Mouse (Mus musculus) forebrain, embryonic 10.5 days (tissue): ENCODE data around the gene Gins2. TPM values are rescaled to one million over a fixed set of nuclear protein-coding genes. Genes with fewer than 3 reads are reported as not detected.

ENCODE experiments used
- DNase-seq: peaks from one replicate; pipeline ENCODE4 v3.0.0-alpha.2; 2017; ENCODE audit warnings: low spot score; ENCODE audit errors: extremely low spot score
- H3K27ac ChIP-seq: fragments of 300-500 bp; sonication (generic); 2 replicates; pipeline ENCODE4 v1.5.1; 2016; ENCODE audit warnings: mild to moderate bottlenecking
- H3K27me3 ChIP-seq: fragments of 300-500 bp; sonication (generic); 2 replicates; pipeline ENCODE4 v1.6.1; 2016; ENCODE audit warnings: mild to moderate bottlenecking; ENCODE audit not compliant: poor library complexity, severe bottlenecking
- H3K36me3 ChIP-seq: fragments of 300-500 bp; sonication (generic); replicated peaks from 2 replicates; pipeline ENCODE4 v1.6.1; 2016; ENCODE audit warnings: mild to moderate bottlenecking, moderate library complexity
- H3K4me1 ChIP-seq: fragments of 300-500 bp; sonication (generic); 2 replicates; pipeline ENCODE4 v1.6.1; 2016
- H3K4me3 ChIP-seq: fragments of 300-500 bp; sonication (generic); 2 replicates; pipeline ENCODE4 v1.5.1; 2016; ENCODE audit warnings: mild to moderate bottlenecking, moderate library complexity
- H3K9me3 ChIP-seq: fragments of 300-500 bp; sonication (generic); 2 replicates; pipeline ENCODE4 v1.6.1; 2016; ENCODE audit warnings: mild to moderate bottlenecking, moderate library complexity
- WGBS: fragments of 180-500 bp; shearing (Covaris S2); methylation state at CpG from one replicate; pipeline ENCODE4 v1.1.7; 2016; 5-methylcytosine and 5-hydroxymethylcytosine counted together
- polyA plus RNA-seq: library from polyadenylated mRNA; unstranded; fragments of >200 nt; fragmentation: Nextera tagmentation; extraction: Ambion mirVana; gene quantifications from 2 replicates; pipeline ENCODE4 v1.2.1, GENCODE M21; 2016

Gene Gins2
- polyA plus RNA-seq, 1 experiment from 2014 or later: 154 TPM

DNA sequence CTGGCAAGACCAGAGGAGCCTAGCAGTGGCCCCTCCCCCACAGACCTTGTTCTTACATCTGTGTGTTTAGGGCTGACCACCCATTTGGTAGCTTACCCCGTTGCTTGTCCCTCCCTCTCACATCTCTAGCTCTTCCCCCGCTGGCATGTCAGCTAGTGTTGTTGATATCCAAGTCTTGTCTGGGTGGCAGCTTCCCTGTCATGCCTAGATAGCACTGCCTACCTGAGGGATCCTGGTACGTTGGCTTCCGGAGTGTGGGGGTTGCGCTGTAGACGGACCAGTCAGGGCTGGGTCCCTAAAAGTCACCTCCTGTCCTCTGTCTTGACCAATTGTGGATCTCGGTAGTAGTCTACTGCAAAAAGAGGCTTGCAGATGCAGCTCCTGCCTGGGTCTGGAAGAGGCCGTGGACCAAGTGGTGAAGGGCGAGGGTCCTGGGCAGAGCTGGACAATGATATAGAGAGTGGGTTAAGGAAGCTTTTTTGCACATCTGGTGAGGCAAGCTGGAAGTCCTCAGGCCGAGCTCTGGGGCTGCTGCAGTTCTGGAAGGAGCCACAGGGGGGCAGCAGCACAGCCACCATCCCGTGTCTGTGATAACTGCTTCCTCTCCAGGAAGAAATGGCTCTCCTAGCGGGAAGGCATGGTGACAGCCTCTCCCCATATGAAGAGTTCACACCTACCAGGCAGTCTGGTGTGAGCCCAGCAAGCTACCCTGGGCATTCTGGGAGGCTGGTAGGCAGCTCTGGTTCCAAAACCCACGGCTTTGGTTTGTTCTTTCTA is 19.0 kb downstream of the Gins2 start:
- peak; percentile 75 for DNase-seq
- H3K4me3 ChIP-seq: no peak overlapping the region
- H3K9me3 ChIP-seq: peaks cover 12% of the 10 kb centered on the region; the same call in 1 of the 2 replicates
- no peak overlapping the region; the same call in 1 of the 2 replicates for H3K27ac ChIP-seq
- H3K36me3 ChIP-seq: peaks cover 95% of the 10 kb centered on the region
- H3K4me1 ChIP-seq: peaks cover 76% of the 10 kb centered on the region
- 0 out of 2 replicates have a peak, but pooled peaks cover 4% of the 10 kb centered on the region for H3K27me3 ChIP-seq
- WGBS: 65% methylated on average over 13 of the region's 13 CpGs

GRCm38 (mm10) chr8:120569123-120569522 is 20.0 kb downstream of the Gins2 start:
- Histone ChIP-seq H3K9me3 (peaks cover 12% of the 10 kb centered on the region; the same call in 1 of the 2 replicates), H3K27ac (no peak overlapping the region), H3K4me1 (peaks cover 78% of the 10 kb centered on the region), H3K27me3 (0 out of 2 replicates have a peak, but pooled peaks cover 4% of the 10 kb centered on the region), H3K36me3 (peaks cover 87% of the 10 kb centered on the region), H3K4me3 (no peak overlapping the region)
- no peak for DNase-seq
- 94% methylated on average over 17 of the region's 17 CpGs for WGBS

DNA sequence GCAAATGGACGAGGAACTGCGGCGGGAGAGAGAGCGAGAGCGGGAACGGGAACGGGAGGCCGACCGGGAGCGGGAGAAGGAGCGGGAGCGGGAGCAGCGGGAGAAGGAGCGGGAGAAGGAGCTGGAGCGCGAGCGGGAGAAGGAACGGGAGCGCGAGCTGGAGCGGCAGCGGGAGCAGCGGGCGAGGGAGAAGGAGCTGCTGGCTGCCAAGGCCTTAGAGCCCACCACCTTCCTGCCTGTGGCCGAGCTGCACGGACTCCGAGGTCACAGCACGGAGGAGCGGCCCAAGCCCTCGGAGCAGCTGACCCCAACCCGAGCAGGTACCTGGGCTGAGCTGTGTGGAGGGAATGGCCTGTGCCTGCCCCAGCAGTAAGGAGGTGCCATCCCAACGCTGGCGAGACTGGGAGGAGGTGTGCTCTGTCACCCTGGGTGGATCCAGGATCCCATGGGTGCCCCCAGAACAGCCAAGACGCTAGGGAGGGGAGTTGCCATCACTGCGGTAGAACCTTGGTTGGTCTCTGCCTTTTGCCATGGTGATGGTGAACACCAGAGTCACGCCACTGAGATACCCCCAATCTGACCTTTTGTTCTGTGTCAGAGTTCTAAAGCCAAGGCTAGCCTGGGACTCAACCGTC is 20.8 kb downstream of the Gins2 start:
- H3K27ac ChIP-seq: peak overlapping the region; percentile 13; the same call in 1 of the 2 replicates
- peaks cover 87% of the 10 kb centered on the region for H3K36me3 ChIP-seq
- no peak for DNase-seq

GRCm38 (mm10) chr8:120567731-120568130 is 21.4 kb downstream of the Gins2 start:
- Histone ChIP-seq H3K4me3 (no peak overlapping the region), H3K36me3 (peaks cover 84% of the 10 kb centered on the region), H3K27me3 (0 out of 2 replicates have a peak, but pooled peaks cover 4% of the 10 kb centered on the region), H3K4me1 (peaks cover 79% of the 10 kb centered on the region), H3K9me3 (peaks cover 12% of the 10 kb centered on the region; the same call in 1 of the 2 replicates), H3K27ac (peak overlapping the region; percentile 13; the same call in 1 of the 2 replicates)
- DNase-seq: no peak
- 97% methylated on average over 17 of the region's 17 CpGs for WGBS

More for the DNA sequence above, 20.8 kb downstream of the Gins2 start:
- 96% methylated on average over 37 of the region's 37 CpGs for WGBS
- Histone ChIP-seq H3K4me3 (no peak overlapping the region), H3K9me3 (peaks cover 12% of the 10 kb centered on the region; the same call in 1 of the 2 replicates), H3K4me1 (peaks cover 78% of the 10 kb centered on the region), H3K27me3 (0 out of 2 replicates have a peak, but pooled peaks cover 4% of the 10 kb centered on the region)

DNA sequence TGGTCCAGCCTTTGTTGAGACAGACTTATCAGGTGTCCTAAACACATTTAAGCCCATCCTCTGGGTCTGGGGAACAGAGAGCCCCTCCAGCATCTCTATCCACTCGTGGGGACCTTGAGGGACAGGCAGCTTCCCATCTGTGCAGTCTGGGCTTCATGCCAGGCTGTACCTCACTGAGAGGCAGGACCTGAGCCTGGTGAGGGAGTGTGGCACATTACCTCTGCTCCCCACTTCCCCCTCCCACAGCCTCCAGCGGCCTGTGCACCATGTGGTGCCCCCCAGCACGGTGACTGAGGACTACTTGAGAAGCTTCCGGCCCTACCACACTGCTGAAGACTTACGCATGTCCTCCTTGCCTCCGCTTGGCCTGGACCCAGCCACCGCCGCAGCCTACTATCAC is 22.4 kb downstream of the Gins2 start:
- H3K27ac ChIP-seq: peak overlapping the region; percentile 3; the same call in 1 of the 2 replicates
- H3K4me3 ChIP-seq: no peak overlapping the region
- peaks cover 79% of the 10 kb centered on the region for H3K4me1 ChIP-seq
- peaks cover 6% of the 10 kb centered on the region; the same call in 1 of the 2 replicates for H3K27me3 ChIP-seq
- DNase-seq: no peak
- peaks cover 75% of the 10 kb centered on the region for H3K36me3 ChIP-seq
- WGBS: 92% methylated on average over 8 of the region's 8 CpGs
- peaks cover 12% of the 10 kb centered on the region; the same call in 1 of the 2 replicates for H3K9me3 ChIP-seq

GRCm38 (mm10) chr8:120565151-120565711 is 23.9 kb downstream of the Gins2 start:
- Histone ChIP-seq H3K27ac (peak overlapping the region; percentile 78), H3K4me1 (peaks cover 82% of the 10 kb centered on the region), H3K9me3 (peaks cover 12% of the 10 kb centered on the region; the same call in 1 of the 2 replicates), H3K27me3 (peaks cover 14% of the 10 kb centered on the region), H3K36me3 (peaks cover 69% of the 10 kb centered on the region), H3K4me3 (no peak overlapping the region)
- no peak for DNase-seq
- 16% methylated on average over 7 of the region's 7 CpGs for WGBS

GRCm38 (mm10) chr8:120563851-120564837 is 25.0 kb downstream of the Gins2 start:
- Histone ChIP-seq H3K4me1 (peaks cover 84% of the 10 kb centered on the region), H3K9me3 (peaks cover 12% of the 10 kb centered on the region; the same call in 1 of the 2 replicates), H3K27ac (peak overlapping the region; percentile 80), H3K4me3 (peak overlapping the region; percentile 24; the same call in 1 of the 2 replicates), H3K36me3 (peaks cover 58% of the 10 kb centered on the region), H3K27me3 (peaks cover 14% of the 10 kb centered on the region)
- DNase-seq: peak; percentile 67
- WGBS: 25% methylated on average over 20 of the region's 20 CpGs

DNA sequence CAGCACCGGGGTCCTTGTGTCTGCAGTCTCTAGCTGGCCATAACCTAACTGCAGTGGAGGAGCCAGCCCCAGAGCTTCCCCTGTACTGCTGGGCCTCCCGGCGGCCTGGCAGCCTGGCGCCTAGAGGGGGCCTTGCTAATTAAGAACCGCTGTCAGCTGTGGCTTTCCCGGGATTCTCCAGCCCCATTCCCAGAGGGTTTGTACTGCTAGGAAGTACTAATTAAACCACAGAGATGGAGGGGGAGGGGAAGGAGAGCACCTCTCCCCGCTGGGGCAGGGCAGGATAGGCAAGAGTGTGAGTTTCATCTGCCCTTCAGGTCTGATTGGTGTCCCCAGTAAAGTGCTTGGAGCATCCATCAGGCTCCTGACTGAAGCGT is 25.8 kb downstream of the Gins2 start:
- Histone ChIP-seq H3K9me3 (peaks cover 5% of the 10 kb centered on the region; the same call in 1 of the 2 replicates), H3K27ac (peak overlapping the region; percentile 80), H3K4me1 (peaks cover 92% of the 10 kb centered on the region), H3K36me3 (peaks cover 55% of the 10 kb centered on the region), H3K4me3 (peak overlapping the region; percentile 24; the same call in 1 of the 2 replicates), H3K27me3 (peaks cover 19% of the 10 kb centered on the region)
- DNase-seq: peak; percentile 64
- WGBS: 7% methylated on average over 8 of the region's 8 CpGs

DNA sequence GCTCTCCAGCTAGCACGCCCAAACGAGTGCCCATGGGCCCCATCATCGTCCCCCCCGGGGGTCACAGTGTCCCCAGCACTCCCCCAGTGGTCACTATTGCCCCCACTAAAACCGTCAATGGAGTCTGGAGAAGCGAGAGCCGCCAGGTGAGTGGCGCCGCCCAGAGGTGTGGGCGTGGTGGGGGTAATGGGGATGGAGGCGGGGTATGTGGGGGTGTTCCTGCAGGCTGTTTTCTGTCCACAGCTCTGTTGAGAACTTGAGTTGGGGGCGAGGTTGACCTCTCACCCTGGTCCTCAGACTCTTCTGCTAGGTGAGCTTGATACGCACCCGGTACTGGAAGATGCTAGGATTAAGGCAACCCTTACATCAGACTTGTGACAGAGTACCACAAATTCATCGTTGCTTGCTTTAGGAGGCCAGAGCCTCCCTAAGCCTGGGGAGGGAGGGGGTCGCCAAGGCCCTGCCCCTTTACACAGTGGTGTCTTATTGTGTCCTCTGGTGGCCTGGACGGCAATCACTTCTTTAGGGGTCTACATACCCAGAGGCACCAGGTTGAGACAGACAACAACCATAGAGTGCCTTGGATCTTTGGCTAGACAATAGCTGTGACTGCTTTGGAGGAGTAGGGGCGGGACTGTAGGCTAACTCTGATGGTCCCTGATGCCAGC is 26.3 kb downstream of the Gins2 start:
- Histone ChIP-seq H3K4me3 (peak overlapping the region; percentile 24; the same call in 1 of the 2 replicates), H3K27me3 (peaks cover 24% of the 10 kb centered on the region), H3K9me3 (no peaks in the 10 kb centered on the region; the same call in 1 of the 2 replicates), H3K36me3 (peaks cover 50% of the 10 kb centered on the region), H3K27ac (peak overlapping the region; percentile 80), H3K4me1 (peaks cover 94% of the 10 kb centered on the region)
- WGBS: 76% methylated on average over 18 of the region's 18 CpGs
- DNase-seq: no peak

GRCm38 (mm10) chr8:120561539-120562435 is 27.3 kb downstream of the Gins2 start:
- WGBS: 84% methylated on average over 22 of the region's 22 CpGs
- H3K36me3 ChIP-seq: peaks cover 40% of the 10 kb centered on the region

More at GRCm38 (mm10) chr8:120561539-120562435, 27.3 kb downstream of the Gins2 start:
- Histone ChIP-seq H3K27me3 (peaks cover 29% of the 10 kb centered on the region), H3K9me3 (no peaks in the 10 kb centered on the region), H3K4me1 (peaks cover 100% of the 10 kb centered on the region), H3K27ac (peak overlapping the region; percentile 80; the same call in 1 of the 2 replicates), H3K4me3 (no peak overlapping the region)
- DNase-seq: no peak
